Mouse (Mus musculus) heart, adult 2 months (tissue): Measurements from ENCODE around the gene Rnf212b.

ENCODE experiments used
- CTCF ChIP-seq: fragments of 200-600 bp; IDR thresholded peaks from 2 replicates; pipeline ENCODE4 v1.8.1; 2022; ENCODE audit warnings: antibody characterized with exemption, mild to moderate bottlenecking, moderate library complexity
- POLR2A ChIP-seq: fragments of 200-500 bp; IDR thresholded peaks from 2 replicates; pipeline ENCODE4 v1.6.1; 2011; ENCODE audit warnings: mild to moderate bottlenecking, low read depth, low read length, control low read depth; ENCODE audit not compliant: insufficient read depth

GRCm38 (mm10) chr14:54823716-54824115, 9.8 kb downstream of the Rnf212b start:
- TF ChIP-seq CTCF (no peak), POLR2A (no peak)
